Mouse (Mus musculus) liver, adult 2 months (tissue): Measurements from ENCODE around the gene Prdm13.

Source experiments
- CTCF ChIP-seq: fragments of 200-500 bp; IDR thresholded peaks from 2 replicates; pipeline ENCODE4 v1.5.1; 2011; ENCODE audit warnings: low read depth, low read length, control low read depth
- POLR2A ChIP-seq: fragments of 200-500 bp; IDR thresholded peaks from 2 replicates; pipeline ENCODE4 v1.6.1; 2011; ENCODE audit warnings: low read length, control low read depth; ENCODE audit not compliant: insufficient read depth; ENCODE audit errors: extremely low read depth

GRCm38 (mm10) chr4:21687783-21688702, 2.3 kb upstream of the Prdm13 start:
- TF ChIP-seq CTCF (no peak), POLR2A (no peak)
